Mouse (Mus musculus) hematopoietic multipotent progenitor cell, adult 10-12 weeks (in vitro differentiated cells): ENCODE results near the gene Akap5. TPM values are rescaled to one million over a fixed set of nuclear protein-coding genes. Genes with fewer than 3 reads are reported as not detected.

Experiments
- polyA plus RNA-seq: library from polyadenylated mRNA; stranded (reverse); fragments of >175 nt; gene quantifications from 2 replicates; pipeline ENCODE4 v1.2.3, GENCODE M21; 2012; ENCODE audit warnings: low replicate concordance

Gene Akap5
- polyA plus RNA-seq = 0.61 and 1.7 TPM in 2 replicates

GRCm38 (mm10) chr12:76324679-76325431, at the start of gene Akap5:
Gene Akap5, plus strand, starts transcription at chr12:76324891.

DNA sequence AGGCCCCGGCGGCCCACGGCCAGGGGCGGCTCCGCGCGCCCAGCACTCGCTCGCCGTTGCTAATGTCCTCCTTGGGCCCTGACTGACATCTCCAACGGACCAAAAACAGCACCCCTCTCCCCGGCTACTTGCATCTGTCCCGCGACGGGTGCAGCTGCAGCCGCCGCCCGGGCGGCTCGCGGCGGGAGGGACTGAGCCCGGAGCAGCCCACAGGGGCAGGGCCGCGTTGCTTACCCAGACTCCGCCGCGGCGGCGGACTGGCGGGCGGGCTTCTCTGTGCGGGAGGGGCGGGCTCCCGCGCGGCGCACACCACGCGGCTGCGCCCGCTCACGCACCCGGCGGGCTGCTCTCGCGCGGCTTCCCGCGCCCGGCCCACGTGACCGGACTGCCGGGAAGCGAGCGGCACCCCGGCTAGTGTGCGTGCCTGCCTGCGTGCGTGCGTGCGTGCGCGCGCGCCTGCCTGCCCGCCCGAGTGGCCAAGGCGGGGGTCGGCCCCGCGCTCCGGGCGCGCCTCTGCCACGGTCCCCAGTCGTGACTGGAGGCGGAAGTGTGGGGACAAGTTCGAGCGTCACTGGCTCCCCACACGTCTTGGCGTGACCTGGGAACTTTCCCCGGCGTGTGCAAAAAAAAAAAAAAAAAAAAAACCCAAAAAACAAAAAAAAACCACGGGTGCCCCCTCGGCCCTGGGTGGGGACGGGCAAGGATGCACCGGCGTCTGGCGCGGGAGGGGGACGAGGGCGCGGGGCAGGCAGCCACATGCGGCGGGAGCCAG, 44.7 kb downstream of the Akap5 start, which contains the start of gene Zbtb25:
Zbtb25 (minus strand) TSS at position 397 of the 772 bp plus-strand sequence.

DNA sequence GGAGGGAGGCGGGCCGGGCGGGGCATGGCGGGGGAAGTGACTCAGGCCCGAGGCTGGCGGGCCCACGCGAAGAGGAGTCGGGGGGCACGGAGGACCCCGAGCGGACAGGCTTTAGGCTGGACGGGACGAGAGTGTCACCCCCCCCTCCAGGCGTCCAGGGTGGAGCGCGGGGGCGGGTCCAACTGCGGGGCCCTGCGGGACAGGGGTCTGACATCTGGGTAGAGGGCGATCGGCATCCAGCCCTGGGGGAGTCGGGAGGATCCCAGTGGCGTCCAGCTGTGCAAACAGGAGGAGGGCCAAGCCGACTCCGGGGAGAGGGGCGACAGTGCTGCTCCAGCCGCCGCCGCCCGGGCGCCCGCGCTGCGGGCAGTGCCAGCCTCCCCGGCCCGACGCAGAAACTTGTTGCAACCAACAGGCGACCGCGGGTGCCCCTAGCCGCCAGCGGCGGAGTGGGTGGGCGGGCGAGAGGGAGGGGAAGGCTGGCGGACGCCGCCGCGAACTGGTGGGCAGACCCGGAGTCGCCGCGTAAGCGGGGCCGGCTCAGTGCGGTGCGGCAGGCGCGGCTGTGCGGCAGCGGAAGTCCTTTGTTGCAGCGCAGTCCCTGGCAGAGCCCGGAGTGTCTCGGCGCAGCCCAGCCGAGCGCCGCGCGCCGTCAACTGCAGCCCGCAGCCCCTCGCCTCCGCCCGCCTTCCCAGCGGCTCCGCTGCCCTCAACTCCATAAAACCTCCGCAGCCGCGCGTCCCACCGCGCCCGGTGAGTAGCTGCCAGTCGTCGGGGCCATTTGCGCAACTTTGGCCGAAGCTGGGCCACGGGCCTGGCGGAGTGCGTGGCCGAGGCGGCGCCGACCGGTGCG, 45.5 kb downstream of the Akap5 start, which contains the start of gene Zbtb1:
Zbtb1 (plus strand) TSS at position 289 of the 853 bp plus-strand sequence.

Other genes with a start within 250 kb of the Akap5 start
- gene Esr2, start 147.6 kb upstream of the Akap5 start, polyA plus RNA-seq = not detected in 2 replicates
- not detected in 2 replicates for gene Tex21, start 78.1 kb upstream of the Akap5 start, polyA plus RNA-seq
- 36.8 and 60.3 TPM in 2 replicates for gene Mthfd1, start 69.6 kb upstream of the Akap5 start, polyA plus RNA-seq
- gene Zbtb25, start 44.7 kb downstream of the Akap5 start, polyA plus RNA-seq = 10.5 and 19.2 TPM in 2 replicates
- gene Zbtb1, start 45.4 kb downstream of the Akap5 start, polyA plus RNA-seq = 6.7 and 14.7 TPM in 2 replicates
- gene Hspa2, start 79.3 kb downstream of the Akap5 start, polyA plus RNA-seq = 3.0 and 5.9 TPM in 2 replicates
- 0.04 TPM in 1 of 2 replicates, not detected in the other for gene Ppp1r36, start 92.6 kb downstream of the Akap5 start, polyA plus RNA-seq
- gene Plekhg3, start 206.0 kb downstream of the Akap5 start, polyA plus RNA-seq = 15.7 and 25.9 TPM in 2 replicates